Mouse (Mus musculus) myocyte (in vitro differentiated cells): ENCODE data around the gene Rarres2. TPM values are rescaled to one million over a fixed set of nuclear protein-coding genes. Genes with fewer than 3 reads are reported as not detected.

Experiments
- H3K27me3 ChIP-seq: one replicate; pipeline ENCODE4 v1.6.1; 2011; ENCODE audit not compliant: control insufficient read depth, insufficient read depth, insufficient read length
- H3K36me3 ChIP-seq: one replicate; pipeline ENCODE4 v1.6.1; 2011; ENCODE audit not compliant: control insufficient read depth, insufficient read depth
- H3K4me2 ChIP-seq: one replicate; pipeline ENCODE4 v1.6.1; 2011; ENCODE audit warnings: low read depth, control low read depth
- H3K4me3 ChIP-seq: one replicate; pipeline ENCODE4 v1.5.1; 2011; ENCODE audit warnings: mild to moderate bottlenecking, control low read depth, moderate library complexity
- H3K79me2 ChIP-seq: one replicate; pipeline ENCODE4 v1.6.1; 2011; ENCODE audit not compliant: control insufficient read depth, insufficient read depth
- H3ac ChIP-seq: one replicate; pipeline ENCODE4 v1.6.1; 2011; ENCODE audit not compliant: control insufficient read depth, insufficient read length
- CEBPB ChIP-seq: IDR thresholded peaks from 2 replicates; pipeline ENCODE4 v1.6.1; 2011; ENCODE audit warnings: mild to moderate bottlenecking, moderate library complexity; ENCODE audit not compliant: poor library complexity, insufficient read depth, severe bottlenecking
- E2F4 ChIP-seq: IDR thresholded peaks from one replicate; pipeline ENCODE4 v1.6.1; 2011; ENCODE audit warnings: mild to moderate bottlenecking, control low read depth, moderate library complexity; ENCODE audit not compliant: insufficient read depth
- MAX ChIP-seq: IDR thresholded peaks from one replicate; pipeline ENCODE4 v1.6.1; 2011; ENCODE audit warnings: low read depth, mild to moderate bottlenecking, control low read depth
- MYOD1 ChIP-seq, 3 experiments: IDR thresholded peaks; one replicate each; pipeline ENCODE4 v1.6.1; 2011; ENCODE audit warnings: control low read depth in 2 of 3, low read depth in 2 of 3, mild to moderate bottlenecking in 2 of 3, moderate library complexity in 1 of 3; ENCODE audit not compliant: insufficient read length in 2 of 3, control insufficient read depth in 1 of 3
- MYOG ChIP-seq, 3 experiments: IDR thresholded peaks; one replicate each; pipeline ENCODE4 v1.6.1; 2011; ENCODE audit warnings: control low read depth in 2 of 3, low read depth in 2 of 3, mild to moderate bottlenecking in 2 of 3; ENCODE audit not compliant: insufficient read length in 2 of 3, control insufficient read depth in 1 of 3, insufficient read depth in 1 of 3
- POLR2A ChIP-seq: IDR thresholded peaks from one replicate; pipeline ENCODE4 v1.6.1; 2011; ENCODE audit warnings: low read depth, mild to moderate bottlenecking, control low read depth, moderate library complexity; ENCODE audit not compliant: insufficient read length
- POLR2AphosphoS2 ChIP-seq: IDR thresholded peaks from one replicate; pipeline ENCODE4 v1.6.1; 2011; ENCODE audit warnings: low read depth, control low read depth; ENCODE audit not compliant: insufficient read length
- REST ChIP-seq: IDR thresholded peaks from one replicate; pipeline ENCODE4 v1.6.1; 2011; ENCODE audit warnings: mild to moderate bottlenecking, control low read depth, moderate library complexity; ENCODE audit not compliant: insufficient read depth, insufficient read length
- SRF ChIP-seq: IDR thresholded peaks from one replicate; pipeline ENCODE4 v1.6.1; 2011; ENCODE audit warnings: low read depth; ENCODE audit not compliant: control insufficient read depth, insufficient read length
- TCF12 ChIP-seq: IDR thresholded peaks from one replicate; pipeline ENCODE4 v1.6.1; 2011; ENCODE audit warnings: mild to moderate bottlenecking, control low read depth; ENCODE audit not compliant: poor library complexity, insufficient read depth, severe bottlenecking
- TCF3 ChIP-seq: IDR thresholded peaks from one replicate; pipeline ENCODE4 v1.6.1; 2011; ENCODE audit warnings: low read depth, control low read depth; ENCODE audit not compliant: insufficient read length
- USF1 ChIP-seq: IDR thresholded peaks from one replicate; pipeline ENCODE4 v1.6.1; 2011; ENCODE audit warnings: low read depth, mild to moderate bottlenecking, control low read depth, moderate library complexity
- polyA plus RNA-seq: library from polyadenylated mRNA; unstranded; fragments of >200 nt; fragmentation: generic; extraction: Trizol; gene quantifications from one replicate; pipeline ENCODE4 v1.2.1, GENCODE M21; 2012; ENCODE audit warnings: missing spikeins

Rarres2 gene
- polyA plus RNA-seq, 1 experiment = 0.17 TPM

DNA sequence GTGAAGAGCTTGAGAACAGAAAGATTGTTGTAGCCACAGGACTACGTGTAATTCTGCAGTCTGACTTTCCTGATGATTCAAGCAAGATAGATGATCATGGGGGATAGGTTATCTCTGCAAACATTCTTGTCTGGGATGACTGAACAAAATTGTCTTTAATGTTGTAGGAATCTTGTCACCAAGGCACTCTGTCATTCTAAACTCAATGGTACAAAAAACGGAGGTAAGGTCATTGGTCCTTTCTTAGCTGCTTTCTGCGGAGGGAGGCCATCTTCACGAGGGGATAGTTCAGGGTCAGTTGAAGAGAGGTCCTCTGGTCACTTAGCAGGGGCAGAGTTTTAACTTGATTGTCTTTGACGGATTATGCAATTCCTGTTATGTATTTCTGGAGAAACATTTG, 6.1 kb upstream of the Rarres2 start:
- Histone ChIP-seq H3K79me2 (no peaks in the 10 kb centered on the region), H3K4me3 (no peak overlapping the region), H3K36me3 (no peaks in the 10 kb centered on the region), H3K4me2 (peak overlapping the region; percentile 69), H3K27me3 (no peaks in the 10 kb centered on the region), H3ac (no peak overlapping the region)
- TF ChIP-seq POLR2AphosphoS2 (no peak), MAX (no peak)

DNA sequence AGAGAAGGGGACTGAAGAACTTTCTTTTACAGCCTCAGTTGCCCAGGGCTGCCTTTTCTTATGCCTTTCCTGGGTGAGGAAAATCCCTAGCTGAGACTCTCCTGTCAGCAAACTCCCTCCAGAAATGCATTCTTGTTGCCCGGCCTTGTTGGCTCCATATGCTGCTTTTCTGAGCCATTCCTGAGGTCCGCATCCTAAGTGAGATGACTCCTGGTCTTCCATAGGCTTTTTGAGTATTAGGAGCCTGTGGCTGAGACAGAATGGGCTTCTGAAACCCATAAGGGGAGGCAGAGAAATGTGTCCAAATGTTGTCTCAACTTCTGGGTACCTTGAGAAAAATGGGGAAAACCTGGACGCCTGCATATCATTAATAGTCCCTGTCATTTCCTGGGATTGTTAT, 1.4 kb upstream of the Rarres2 start:
- no peaks in the 10 kb centered on the region for H3K79me2 ChIP-seq
- H3ac ChIP-seq = no peak overlapping the region
- no peak for TF ChIP-seq USF1
- TF ChIP-seq E2F4 = no peak
- no peak for TF ChIP-seq MYOG (IDR thresholded peaks at IDR 0.05; ENCODE audit: control insufficient read depth in 1 of 3, insufficient read depth in 1 of 3, insufficient read length in 2 of 3, low read depth in 2 of 3)
- no peak for TF ChIP-seq MYOD1 (IDR thresholded peaks at IDR 0.05; ENCODE audit: control insufficient read depth in 1 of 3, insufficient read length in 2 of 3, low read depth in 2 of 3)
- no peak for TF ChIP-seq REST
- TF ChIP-seq POLR2A = no peak
- TF ChIP-seq MAX = no peak
- TF ChIP-seq SRF = no peak
- H3K27me3 ChIP-seq = no peaks in the 10 kb centered on the region
- H3K36me3 ChIP-seq = no peaks in the 10 kb centered on the region
- H3K4me3 ChIP-seq = no peak overlapping the region
- no peak overlapping the region for H3K4me2 ChIP-seq

DNA sequence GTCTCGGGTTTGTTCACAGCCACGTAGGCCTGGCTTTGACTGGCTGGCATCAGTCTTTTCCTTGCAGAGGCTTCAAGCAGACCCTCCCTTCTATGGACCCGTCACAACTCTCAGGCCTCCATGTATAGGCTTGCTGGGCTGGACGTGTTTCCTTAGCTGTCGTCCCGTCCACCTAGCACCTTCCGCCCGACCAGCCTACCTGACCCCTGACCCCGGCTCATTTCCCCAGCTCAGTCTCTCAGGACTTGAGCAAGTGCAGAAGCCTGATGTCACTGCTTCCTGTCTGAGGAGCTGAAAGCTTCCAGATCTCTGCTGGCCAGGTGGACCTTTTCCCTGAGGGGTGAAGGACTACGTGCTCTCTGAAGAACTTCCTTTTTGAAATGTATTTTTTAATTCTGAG, 691 bp upstream of the Rarres2 start:
- H3K79me2 ChIP-seq = no peaks in the 10 kb centered on the region
- TF ChIP-seq REST (no peak), E2F4 (no peak), POLR2A (no peak), TCF12 (no peak), TCF3 (no peak), MYOG (IDR thresholded peaks at IDR 0.05; ENCODE audit: control insufficient read depth in 1 of 3, insufficient read depth in 1 of 3, insufficient read length in 2 of 3, low read depth in 2 of 3) (no peak), SRF (no peak), MYOD1 (IDR thresholded peaks at IDR 0.05; ENCODE audit: control insufficient read depth in 1 of 3, insufficient read length in 2 of 3, low read depth in 2 of 3) (no peak), POLR2AphosphoS2 (no peak), USF1 (no peak), MAX (no peak), CEBPB (no peak)
- H3K36me3 ChIP-seq = no peaks in the 10 kb centered on the region
- H3K4me2 ChIP-seq = no peak overlapping the region
- no peaks in the 10 kb centered on the region for H3K27me3 ChIP-seq
- H3ac ChIP-seq = no peak overlapping the region
- H3K4me3 ChIP-seq = no peak overlapping the region

GRCm38 (mm10) chr6:48572014-48572413, 575 bp downstream of the Rarres2 start:
- H3K27me3 ChIP-seq = no peaks in the 10 kb centered on the region
- no peak overlapping the region for H3K4me3 ChIP-seq

DNA sequence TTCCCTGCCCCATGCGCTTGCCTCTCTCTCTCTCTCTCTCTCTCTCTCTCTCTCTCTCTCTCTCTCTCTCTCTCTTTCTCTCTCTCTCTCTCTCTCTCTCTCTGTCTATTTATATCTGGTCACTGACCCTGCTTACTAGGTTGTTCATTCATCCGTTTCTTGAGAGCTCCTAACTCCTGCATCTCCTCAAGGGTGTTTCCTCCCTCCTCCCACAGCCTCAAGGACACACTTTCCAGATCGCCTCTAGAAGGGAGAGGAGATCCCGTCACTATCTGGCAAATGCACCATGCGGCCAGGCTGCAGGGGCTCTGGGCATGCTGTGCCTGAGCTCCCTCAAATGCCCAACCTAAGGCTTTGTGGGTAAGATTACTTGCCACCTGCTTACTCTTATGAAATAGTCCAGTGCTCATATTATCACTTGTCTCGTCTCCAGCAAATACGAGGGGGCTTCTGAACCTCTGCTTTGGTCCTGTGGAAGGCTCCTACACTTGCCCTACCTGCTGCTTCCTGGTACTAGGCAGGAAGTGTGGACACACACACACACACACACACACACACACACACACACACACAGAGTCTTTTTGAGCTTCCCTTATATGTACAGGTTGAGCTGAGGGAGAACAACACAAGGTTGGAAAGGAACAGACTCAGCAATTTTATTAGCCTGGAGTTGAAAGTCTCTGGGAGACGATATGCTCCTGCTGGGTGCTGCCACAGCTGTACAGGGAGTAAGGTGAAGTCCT, 3.4 kb downstream of the Rarres2 start:
- TF ChIP-seq POLR2AphosphoS2 (no peak), TCF12 (no peak), POLR2A (no peak), MYOG (IDR thresholded peaks at IDR 0.05; ENCODE audit: control insufficient read depth in 1 of 3, insufficient read depth in 1 of 3, insufficient read length in 2 of 3, low read depth in 2 of 3) (no peak), CEBPB (no peak), REST (no peak), USF1 (no peak), MYOD1 (IDR thresholded peaks at IDR 0.05; ENCODE audit: control insufficient read depth in 1 of 3, insufficient read length in 2 of 3, low read depth in 2 of 3) (no peak), MAX (no peak), TCF3 (no peak), SRF (no peak), E2F4 (no peak)
- H3K4me3 ChIP-seq = no peak overlapping the region
- no peaks in the 10 kb centered on the region for H3K27me3 ChIP-seq
- H3K4me2 ChIP-seq = no peak overlapping the region
- no peaks in the 10 kb centered on the region for H3K36me3 ChIP-seq
- H3K79me2 ChIP-seq = no peaks in the 10 kb centered on the region
- H3ac ChIP-seq = no peak overlapping the region

More at GRCm38 (mm10) chr6:48572014-48572413, 575 bp downstream of the Rarres2 start:
- no peak for TF ChIP-seq TCF12
- no peak for TF ChIP-seq REST
- no peak for TF ChIP-seq E2F4
- no peak for TF ChIP-seq MAX
- no peak for TF ChIP-seq SRF
- no peak for TF ChIP-seq MYOD1 (IDR thresholded peaks at IDR 0.05; ENCODE audit: control insufficient read depth in 1 of 3, insufficient read length in 2 of 3, low read depth in 2 of 3)
- TF ChIP-seq POLR2A = no peak
- no peak for TF ChIP-seq CEBPB
- no peak for TF ChIP-seq POLR2AphosphoS2
- no peak for TF ChIP-seq MYOG (IDR thresholded peaks at IDR 0.05; ENCODE audit: control insufficient read depth in 1 of 3, insufficient read depth in 1 of 3, insufficient read length in 2 of 3, low read depth in 2 of 3)
- no peak for TF ChIP-seq TCF3
- TF ChIP-seq USF1 = no peak
- Histone ChIP-seq H3K36me3 (no peaks in the 10 kb centered on the region), H3K4me2 (no peak overlapping the region), H3ac (no peak overlapping the region), H3K79me2 (no peaks in the 10 kb centered on the region)
